Mouse (Mus musculus) intestine, embryonic 14.5 days (tissue): ENCODE data around the gene Sec11a. TPM values are rescaled to one million over a fixed set of nuclear protein-coding genes. Genes with fewer than 3 reads are reported as not detected.
A peak's percentile ranks its signal among the peaks of the same experiment; 100 is the strongest.

Experiments
- ATAC-seq: fragments of 200-750 bp; cut with Nextera tagmentation; replicated peaks from 2 replicates; pipeline ENCODE4 v1.8.0; 2017; ENCODE audit warnings: low read depth, moderate number of reproducible peaks, moderate TSS enrichment, moderate library complexity; ENCODE audit not compliant: low FRiP score, low TSS enrichment
- DNase-seq: peaks from one replicate; pipeline ENCODE4 v3.0.0-alpha.2; 2018; ENCODE audit warnings: low spot score
- H3K27ac ChIP-seq: fragments of 300-500 bp; sonication (generic); 2 replicates; pipeline ENCODE4 v1.5.1; 2014; ENCODE audit warnings: low read depth, mild to moderate bottlenecking, control low read depth
- H3K27me3 ChIP-seq: fragments of 300-500 bp; sonication (generic); replicated peaks from 2 replicates; pipeline ENCODE4 v1.6.1; 2014; ENCODE audit warnings: low read length, control low read depth; ENCODE audit not compliant: control insufficient read depth, insufficient read depth
- H3K36me3 ChIP-seq: fragments of 300-500 bp; sonication (generic); 2 replicates; pipeline ENCODE4 v1.6.1; 2014; ENCODE audit warnings: low read length, control low read depth; ENCODE audit not compliant: control insufficient read depth, insufficient read depth
- H3K4me1 ChIP-seq: fragments of 300-500 bp; sonication (generic); replicated peaks from 2 replicates; pipeline ENCODE4 v1.6.1; 2014; ENCODE audit warnings: low read length, control low read depth, mixed read lengths; ENCODE audit not compliant: control insufficient read depth, insufficient read depth
- H3K4me2 ChIP-seq: fragments of 300-500 bp; sonication (generic); 2 replicates; pipeline ENCODE4 v1.6.1; 2014; ENCODE audit warnings: low read length
- H3K4me3 ChIP-seq: fragments of 300-500 bp; sonication (generic); 2 replicates; pipeline ENCODE4 v1.5.1; 2014; ENCODE audit warnings: low read depth, low read length, control low read depth, mixed read lengths
- H3K9ac ChIP-seq: fragments of 300-500 bp; sonication (generic); 2 replicates; pipeline ENCODE4 v1.6.1; 2014; ENCODE audit warnings: mild to moderate bottlenecking, low read length
- H3K9me3 ChIP-seq: fragments of 300-500 bp; sonication (generic); 2 replicates; pipeline ENCODE4 v1.6.1; 2016; ENCODE audit warnings: low read length, control low read depth; ENCODE audit not compliant: control insufficient read depth
- WGBS: fragments of 180-500 bp; shearing (Covaris S2); extraction: QIAGEN DNeasy Blood & Tissue Kit; methylation state at CpG from one replicate; pipeline ENCODE4 v1.1.7; 2014; 5-methylcytosine and 5-hydroxymethylcytosine counted together
- polyA plus RNA-seq: library from polyadenylated mRNA; unstranded; fragments of >200 nt; fragmentation: Nextera tagmentation; extraction: Ambion mirVana; gene quantifications from 2 replicates; pipeline ENCODE4 v1.2.1, GENCODE M21; 2014

Gene Sec11a
- 218 and 221 TPM in 2 replicates for polyA plus RNA-seq

DNA sequence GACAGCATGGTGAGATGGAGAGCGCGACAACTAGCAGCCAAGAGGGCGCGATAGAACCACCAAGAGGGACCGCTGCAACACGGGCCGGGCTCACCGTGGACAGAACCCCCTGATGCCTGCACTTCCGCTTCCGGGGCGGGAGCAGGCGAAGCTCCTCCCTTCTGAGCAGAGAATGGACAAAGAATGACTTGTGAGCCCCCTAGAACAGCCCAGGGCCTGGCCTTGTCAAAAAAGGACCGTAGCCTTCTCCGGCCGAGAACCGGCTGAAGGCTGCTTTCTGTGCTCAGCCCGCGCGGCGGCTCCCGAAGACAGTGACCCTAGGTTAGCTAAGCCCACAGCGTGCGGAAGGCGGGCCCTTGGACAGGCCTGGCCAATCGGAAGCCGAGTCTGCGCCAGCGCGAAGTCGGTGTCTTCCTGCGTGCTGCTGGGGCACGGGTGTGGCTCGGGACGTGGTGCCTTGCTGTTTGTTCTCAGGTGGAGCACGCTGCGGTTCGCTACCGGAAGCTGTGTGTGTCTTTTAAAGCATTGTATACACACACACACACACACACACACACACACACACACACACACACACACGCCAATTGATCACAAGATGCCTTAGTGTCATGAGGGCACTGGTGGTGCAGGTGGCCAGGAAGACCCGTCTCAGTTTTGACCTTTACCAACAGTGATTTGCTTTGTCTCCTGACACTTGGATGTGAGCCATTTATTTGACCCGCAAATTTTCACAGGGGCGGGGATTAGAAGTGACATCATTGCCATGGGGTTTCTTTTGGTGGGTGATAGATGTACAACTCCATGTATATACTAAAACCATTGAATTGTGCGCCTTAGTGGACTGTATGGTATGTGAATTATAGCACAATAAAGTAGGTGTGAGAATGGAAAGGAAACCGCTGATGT is at the start of gene Sec11a:
Sec11a (minus strand) TSS at position 336 of the 906 bp plus-strand sequence.
- no peaks in the 10 kb centered on the region for H3K27me3 ChIP-seq
- H3K4me1 ChIP-seq, result peaks cover 8% of the 10 kb centered on the region; the same call in 1 of the 2 replicates
- peak within 1 kb of the TSS; percentile 68 for H3K9ac ChIP-seq
- ATAC-seq (peak; percentile 99), DNase-seq (peak; percentile 99)
- H3K4me2 ChIP-seq, result peak within 1 kb of the TSS; percentile 94
- H3K4me3 ChIP-seq, result peak within 1 kb of the TSS; percentile 85
- 0 out of 2 replicates have a peak, but pooled peaks cover 5% of the 10 kb centered on the region for H3K36me3 ChIP-seq
- 2% methylated on average over 44 of the region's 44 CpGs for WGBS
- H3K27ac ChIP-seq, result peak within 1 kb of the TSS; percentile 85
- no peaks in the 10 kb centered on the region for H3K9me3 ChIP-seq

- no peaks in the 10 kb centered on the region for H3K36me3 ChIP-seq
- peak overlapping the region; percentile 88; the same call in 1 of the 2 replicates for H3K4me3 ChIP-seq
- peak overlapping the region; percentile 63 for H3K4me2 ChIP-seq
- H3K9me3 ChIP-seq, result no peaks in the 10 kb centered on the region
- H3K9ac ChIP-seq, result no peak overlapping the region
- no peak for ATAC-seq
- WGBS, result 42% methylated on average over 3 of the region's 3 CpGs
- H3K27me3 ChIP-seq, result no peaks in the 10 kb centered on the region
- no peak overlapping the region for H3K27ac ChIP-seq
- H3K4me1 ChIP-seq, result peaks cover 24% of the 10 kb centered on the region
- no peak for DNase-seq
Observed at GRCm38 (mm10) chr7:80995266-80996146, 47.9 kb upstream of the Sec11a start.

DNA sequence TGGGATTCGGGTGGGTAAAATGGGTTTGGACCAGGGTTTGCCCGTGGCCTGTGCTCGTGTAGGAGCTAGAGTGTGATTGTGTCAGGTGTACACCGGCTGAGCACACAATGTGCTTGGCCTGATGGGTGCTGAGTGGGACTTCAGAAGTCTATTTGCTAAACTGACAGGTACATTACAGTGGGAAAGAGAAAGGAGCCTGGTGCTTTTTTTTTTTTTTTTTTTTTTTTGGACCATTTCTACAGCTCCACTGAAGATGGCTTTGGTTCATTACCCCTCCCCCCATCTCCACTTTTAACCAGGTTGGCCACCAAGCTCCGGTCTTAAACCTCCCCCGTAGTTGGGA is 47.1 kb upstream of the Sec11a start:
- DNase-seq (peak; percentile 59), ATAC-seq (no peak)
- Histone ChIP-seq H3K4me3 (peak overlapping the region; percentile 88), H3K27me3 (no peaks in the 10 kb centered on the region), H3K36me3 (no peaks in the 10 kb centered on the region), H3K4me1 (peaks cover 24% of the 10 kb centered on the region), H3K4me2 (peak overlapping the region; percentile 63), H3K9ac (peak overlapping the region; percentile 95), H3K27ac (peak overlapping the region; percentile 95; the same call in 1 of the 2 replicates), H3K9me3 (no peaks in the 10 kb centered on the region)
- WGBS, result 30% methylated on average over 6 of the region's 6 CpGs

- H3K9me3 ChIP-seq, result no peaks in the 10 kb centered on the region
- peak overlapping the region; percentile 95 for H3K27ac ChIP-seq
- peaks cover 21% of the 10 kb centered on the region for H3K4me1 ChIP-seq
- peak; percentile 88 for ATAC-seq
- whole genome bisulfite sequencing, result under 1% methylated on average over 58 of the region's 58 CpGs
- peak overlapping the region; percentile 95 for H3K9ac ChIP-seq
- DNase-seq, result no peak
- H3K4me2 ChIP-seq, result peak overlapping the region; percentile 63
- peak overlapping the region; percentile 88 for H3K4me3 ChIP-seq
- H3K27me3 ChIP-seq, result no peaks in the 10 kb centered on the region
- no peaks in the 10 kb centered on the region for H3K36me3 ChIP-seq
Observed at GRCm38 (mm10) chr7:80993834-80994662, 46.5 kb upstream of the Sec11a start.

GRCm38 (mm10) chr7:80992980-80993833 is 45.6 kb upstream of the Sec11a start, which contains the start of gene Zfp592:
Gene Zfp592, plus strand, starts transcription at chr7:80993681.
- no peaks in the 10 kb centered on the region for H3K27me3 ChIP-seq
- WGBS, result under 1% methylated on average over 81 of the region's 102 CpGs
- peak within 1 kb of the TSS; percentile 71 for H3K4me2 ChIP-seq
- H3K9me3 ChIP-seq, result no peaks in the 10 kb centered on the region
- peak within 1 kb of the TSS; percentile 95 for H3K9ac ChIP-seq
- peak within 1 kb of the TSS; percentile 95 for H3K27ac ChIP-seq
- DNase-seq (peak; percentile 91), ATAC-seq (peak; percentile 92)
- H3K4me1 ChIP-seq, result peaks cover 21% of the 10 kb centered on the region
- no peaks in the 10 kb centered on the region for H3K36me3 ChIP-seq
- peak within 1 kb of the TSS; percentile 88 for H3K4me3 ChIP-seq

DNA sequence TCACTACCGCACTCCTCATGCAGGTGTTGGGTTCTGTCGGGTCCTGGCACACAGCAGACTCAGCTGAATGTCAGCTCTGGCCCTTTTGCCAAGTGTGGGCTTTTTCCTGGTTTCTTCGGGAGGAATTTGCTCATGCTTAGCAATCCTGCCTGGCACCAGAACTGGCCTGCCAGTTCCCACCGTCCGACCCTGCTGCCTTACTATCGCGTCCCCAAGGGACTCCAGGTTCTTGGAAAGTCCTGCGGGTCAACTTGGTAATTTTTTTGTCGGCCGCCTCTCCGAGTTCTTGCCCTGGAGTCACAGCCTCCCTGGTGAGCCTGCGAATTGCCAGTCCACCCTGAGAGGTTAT is 45.0 kb upstream of the Sec11a start:
- peaks cover 21% of the 10 kb centered on the region for H3K4me1 ChIP-seq
- H3K27me3 ChIP-seq, result no peaks in the 10 kb centered on the region
- 1% methylated on average over 12 of the region's 12 CpGs for WGBS
- H3K9ac ChIP-seq, result peak overlapping the region; percentile 95
- no peaks in the 10 kb centered on the region for H3K9me3 ChIP-seq
- H3K4me3 ChIP-seq, result peak overlapping the region; percentile 88
- H3K36me3 ChIP-seq, result no peaks in the 10 kb centered on the region
- peak overlapping the region; percentile 95 for H3K27ac ChIP-seq
- H3K4me2 ChIP-seq, result peak overlapping the region; percentile 71
- DNase-seq (no peak), ATAC-seq (no peak)

GRCm38 (mm10) chr7:80992063-80992462 is 44.5 kb upstream of the Sec11a start:
- DNase-seq (no peak), ATAC-seq (no peak)
- H3K27me3 ChIP-seq, result no peaks in the 10 kb centered on the region
- H3K4me1 ChIP-seq, result peaks cover 24% of the 10 kb centered on the region
- peak overlapping the region; percentile 88 for H3K4me3 ChIP-seq
- peak overlapping the region; percentile 95 for H3K27ac ChIP-seq
- H3K9me3 ChIP-seq, result no peaks in the 10 kb centered on the region
- H3K36me3 ChIP-seq, result no peaks in the 10 kb centered on the region
- peak overlapping the region; percentile 95 for H3K9ac ChIP-seq
- peak overlapping the region; percentile 71 for H3K4me2 ChIP-seq
- 59% methylated on average over 6 of the region's 6 CpGs for WGBS
